Mouse (Mus musculus): ENCODE data around the gene Mesp2.

DNA sequence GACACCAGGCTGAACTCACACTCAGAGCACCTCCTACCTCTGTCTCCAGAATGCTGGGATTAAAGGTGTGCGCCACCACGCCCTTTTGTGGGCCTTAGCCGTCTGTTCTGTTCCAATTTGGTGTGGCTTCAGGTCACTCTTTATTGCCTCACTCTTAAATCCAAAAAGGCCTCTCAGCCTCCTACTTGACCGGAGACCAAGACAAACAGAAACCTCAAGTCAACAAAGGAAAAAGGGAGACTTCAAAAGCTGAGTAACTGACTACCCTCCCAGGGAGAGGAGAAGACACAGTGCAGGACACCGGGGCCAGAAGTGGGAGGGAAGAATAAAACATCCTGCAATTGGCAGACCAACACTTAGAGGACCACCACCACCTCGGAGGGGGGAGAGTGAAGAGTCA lies 20.6 kb downstream of the Mesp2 start:
- TF ChIP-seq CTCF (IDR thresholded peaks at IDR 0.05; ENCODE audit: low read depth) (no peak), EP300 (IDR thresholded peaks at IDR 0.05; ENCODE audit: low read depth) (no peak)
